Mouse (Mus musculus): ENCODE data around the gene Mcpt4. TPM values are rescaled to one million over a fixed set of nuclear protein-coding genes. Genes with fewer than 3 reads are reported as not detected.
A peak's percentile ranks its signal among the peaks of the same experiment; 100 is the strongest.
"Not testable (repeated sequence)": the region's sequence is repeated elsewhere in the genome, so short reads cannot be mapped to it uniquely, and the experiment has no call there.

Gene Mcpt4
- total RNA-seq (2021), result 1 to 10 TPM; 3.1 to 4.8 TPM

DNA sequence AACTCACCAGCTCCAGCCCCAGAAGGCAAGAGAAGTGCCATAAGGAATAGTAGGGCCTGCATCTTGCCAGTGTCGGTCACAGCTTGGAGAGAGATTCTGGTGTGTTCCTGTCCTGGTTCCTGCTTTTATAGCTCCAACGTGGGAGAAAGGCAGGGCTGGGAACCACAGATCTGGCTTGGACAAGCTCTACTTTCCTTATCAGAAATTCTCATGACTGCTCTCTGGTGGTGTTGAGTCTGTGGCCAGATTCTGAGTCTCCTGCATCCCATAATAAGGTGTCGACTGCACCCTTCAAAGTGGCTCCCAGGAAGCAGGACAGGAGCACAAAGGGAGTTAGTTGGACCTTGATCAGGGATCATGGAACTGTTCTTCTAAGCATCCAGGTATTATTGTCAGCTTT lies at the start of gene Mcpt4:
Gene Mcpt4, minus strand, starts transcription at position 101 of the 400 bp plus-strand sequence.
- DNase-seq; intact Hi-C loops (cut with DNase I): not testable (repeated sequence)

DNA sequence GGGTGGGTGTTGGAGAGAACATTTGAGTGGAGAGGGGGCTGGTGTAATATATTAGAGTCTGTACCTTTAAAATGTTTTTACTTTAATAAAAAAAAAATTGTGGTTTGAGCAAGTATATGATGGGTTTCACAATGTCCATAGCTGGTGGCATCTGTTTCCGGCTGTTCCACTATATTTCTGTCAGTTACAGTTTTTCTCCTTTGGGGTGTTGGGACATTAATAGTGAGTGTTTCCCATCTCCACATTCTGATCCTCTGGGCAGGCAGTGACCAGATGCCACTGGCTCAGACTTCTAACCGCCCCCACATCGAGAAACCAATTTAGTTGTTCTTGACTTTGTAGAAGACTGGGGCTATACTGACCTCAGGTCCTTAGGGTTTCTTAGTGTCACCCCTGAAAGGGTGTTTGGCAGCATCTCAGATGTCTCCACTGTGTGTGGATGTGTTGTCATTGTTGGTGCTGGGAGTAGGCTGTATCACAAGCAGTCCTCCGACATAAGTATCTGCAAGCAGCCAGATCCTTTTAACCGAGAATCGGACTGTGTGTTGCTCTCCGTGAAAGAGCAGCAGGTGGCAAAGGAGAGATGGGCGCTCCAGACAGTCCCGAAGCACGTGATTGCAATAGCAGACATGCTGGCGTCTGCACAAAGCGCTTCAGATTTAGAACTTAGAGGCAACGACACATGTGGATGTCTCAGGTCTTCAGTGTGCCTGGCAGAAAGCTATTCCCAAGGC lies 43.5 kb upstream of the Mcpt4 start:
- DNase-seq, result no peak
- intact Hi-C loops (cut with DNase I), result no loop called here

DNA sequence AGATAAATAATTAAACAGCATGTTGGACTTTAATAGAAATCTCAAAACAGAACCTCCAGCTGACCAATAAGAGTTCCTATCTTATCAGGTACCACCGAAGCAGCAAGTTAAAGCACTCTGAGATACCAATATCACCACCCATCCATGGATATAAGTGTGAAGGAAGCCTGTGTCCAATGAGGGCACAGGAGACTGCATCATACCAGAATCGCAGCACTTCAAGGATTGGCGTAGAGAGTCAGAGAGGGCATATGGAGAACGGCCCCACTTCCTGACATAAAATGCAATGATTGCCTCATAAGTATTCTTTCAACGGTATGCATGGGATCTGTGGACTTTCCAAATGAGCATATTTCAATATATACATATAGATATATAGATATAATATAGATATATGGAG lies 42.9 kb upstream of the Mcpt4 start:
- intact Hi-C loops (cut with DNase I), result no loop called here
- DNase-seq, result no peak

DNA sequence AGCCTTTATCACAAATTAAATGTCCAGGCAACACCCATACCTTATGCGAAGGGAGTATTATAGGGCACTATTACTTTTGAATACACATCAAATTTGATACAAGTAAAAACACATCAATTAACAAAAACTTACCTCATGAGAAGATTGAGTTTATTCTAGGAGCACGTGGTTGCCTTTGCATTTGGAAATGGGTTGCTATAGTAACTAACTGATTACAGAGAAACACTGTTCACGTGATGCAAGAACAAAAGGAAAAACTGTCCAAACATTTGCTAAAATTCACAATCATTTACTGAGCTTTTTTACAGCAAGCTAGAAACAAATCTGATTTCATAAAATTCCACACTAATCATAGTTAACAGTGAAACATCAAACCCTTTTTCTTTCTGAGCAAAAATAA lies 41.3 kb upstream of the Mcpt4 start:
- no peak for DNase-seq
- intact Hi-C loops (cut with DNase I), result no loop called here

DNA sequence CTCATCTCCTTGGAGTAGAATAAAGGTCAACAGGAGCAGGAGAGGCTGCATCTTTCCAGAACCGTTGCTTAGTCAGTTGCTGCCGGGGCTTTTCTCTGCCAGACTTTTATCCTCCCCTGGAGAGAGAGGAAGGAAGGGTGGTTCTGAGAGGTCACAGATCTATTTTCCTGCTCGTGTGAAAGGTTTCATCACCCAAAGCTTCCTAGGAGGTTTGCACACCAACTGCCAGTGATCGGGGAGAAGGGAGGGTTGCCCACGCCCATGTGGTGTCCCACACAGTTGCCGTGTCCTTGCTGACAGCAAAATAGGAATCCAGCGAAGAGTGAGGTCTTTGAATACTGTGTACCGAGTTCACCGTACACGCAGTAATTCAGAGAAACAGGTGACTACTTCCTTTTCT lies 40.3 kb upstream of the Mcpt4 start, which contains the start of gene Ctsg:
Gene Ctsg, minus strand, starts transcription at position 189 of the 400 bp plus-strand sequence.
- intact Hi-C loops (cut with DNase I), result no loop called here
- no peak for DNase-seq

DNA sequence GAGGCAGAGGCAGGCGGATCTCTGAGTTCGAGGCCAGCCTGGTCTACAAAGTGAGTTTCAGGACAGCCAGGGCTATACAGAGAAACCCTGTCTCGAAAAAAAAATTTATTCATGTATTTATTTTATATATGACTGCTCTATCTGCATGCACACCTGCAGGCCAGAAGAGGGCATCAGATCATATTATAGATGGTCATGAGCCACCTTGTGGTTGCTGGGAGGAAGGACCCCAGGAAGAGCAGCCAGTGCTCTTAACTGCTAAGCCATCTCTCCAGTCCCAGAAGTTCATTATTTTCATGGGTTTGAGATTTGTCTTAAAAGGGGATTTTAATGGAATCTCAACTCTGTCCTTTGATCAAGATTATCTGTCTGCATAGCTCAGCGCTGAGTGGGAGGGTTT lies 36.8 kb upstream of the Mcpt4 start:
- DNase-seq, result peak; percentile 12
- intact Hi-C loops (cut with DNase I), result no loop called here

DNA sequence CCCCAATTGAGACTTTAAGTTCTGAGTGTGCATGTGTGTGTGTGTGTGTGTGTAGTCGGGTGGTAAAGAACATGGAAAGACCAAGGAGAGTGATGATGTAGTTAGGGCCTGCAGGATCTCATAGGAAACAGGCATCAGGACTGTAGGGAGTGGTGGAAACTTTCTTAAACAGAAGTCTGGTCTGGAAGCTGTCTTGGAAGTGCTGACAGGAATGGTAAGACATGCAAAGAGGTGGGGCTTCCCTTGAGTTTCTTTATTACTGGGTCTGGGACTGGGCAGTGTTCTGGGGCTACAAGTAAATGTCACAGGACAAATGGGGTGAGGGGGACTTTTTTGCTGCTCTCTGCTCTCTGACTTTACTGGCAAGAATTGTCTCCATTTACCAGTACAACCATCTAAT lies 35.5 kb upstream of the Mcpt4 start:
- DNase-seq, result no peak
- intact Hi-C loops (cut with DNase I), result no loop called here

DNA sequence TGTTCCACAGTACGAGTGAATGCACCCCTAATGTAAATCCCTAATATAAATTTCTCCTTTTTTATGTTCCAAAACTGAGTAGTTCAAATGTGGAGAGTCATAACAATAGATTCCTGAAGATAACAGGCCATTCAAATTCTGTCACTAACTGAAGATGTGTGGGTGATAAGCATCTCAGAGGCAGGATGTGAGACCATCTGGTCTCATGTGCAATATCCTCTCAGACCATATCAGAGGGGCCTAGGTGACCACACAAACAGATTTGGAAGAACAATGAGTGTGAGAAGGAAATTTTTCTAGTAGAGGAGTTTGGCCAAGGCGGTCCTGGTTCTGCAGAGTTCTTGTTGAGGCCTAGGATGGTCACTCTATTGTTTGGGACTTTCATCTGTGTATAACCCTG lies 31.2 kb upstream of the Mcpt4 start:
- intact Hi-C loops (cut with DNase I), result no loop called here
- DNase-seq, result no peak

DNA sequence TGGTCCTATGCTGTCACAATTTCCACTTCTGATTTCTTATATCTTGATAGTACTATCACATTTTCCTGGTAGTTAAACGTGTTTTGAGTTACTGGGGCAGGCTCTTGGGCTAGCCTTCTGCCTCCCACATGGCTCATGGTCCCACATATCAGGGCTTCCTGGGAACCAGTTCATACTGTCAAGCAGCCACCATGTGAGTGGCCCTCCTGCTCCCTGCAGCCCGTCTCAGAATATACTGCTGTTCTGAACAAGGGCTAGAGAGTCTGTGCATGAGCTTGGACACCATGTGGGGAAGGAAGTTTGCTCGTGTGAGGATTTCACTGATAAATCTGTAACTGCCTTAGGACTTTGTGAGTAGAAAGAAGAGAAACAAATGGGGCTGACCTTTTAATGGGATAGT lies 24.6 kb upstream of the Mcpt4 start:
- no peak for DNase-seq
- intact Hi-C loops (cut with DNase I), result no loop called here

DNA sequence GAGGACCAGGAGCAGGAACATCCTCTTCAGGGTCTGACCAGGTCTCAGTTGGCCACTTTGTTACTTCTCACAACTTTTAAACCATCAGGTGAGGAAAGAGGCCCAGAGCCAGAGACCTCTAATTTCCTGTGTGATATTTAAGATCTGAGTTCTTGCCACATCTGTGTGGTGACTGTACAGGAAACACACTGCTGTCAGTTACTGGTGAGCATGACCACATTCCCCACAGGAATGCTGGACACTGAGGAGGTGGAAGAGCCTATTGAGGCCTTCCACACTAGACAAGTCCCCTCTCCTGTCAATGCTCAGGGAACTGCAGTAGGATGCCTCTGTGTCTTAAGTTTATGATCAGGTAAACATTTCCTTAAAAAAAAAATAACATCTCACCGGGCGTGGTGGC lies 23.1 kb upstream of the Mcpt4 start, which contains the start of gene Mcpt8:
Gene Mcpt8, minus strand, starts transcription at position 107 of the 400 bp plus-strand sequence.
- intact Hi-C loops (cut with DNase I), result no loop called here

DNA sequence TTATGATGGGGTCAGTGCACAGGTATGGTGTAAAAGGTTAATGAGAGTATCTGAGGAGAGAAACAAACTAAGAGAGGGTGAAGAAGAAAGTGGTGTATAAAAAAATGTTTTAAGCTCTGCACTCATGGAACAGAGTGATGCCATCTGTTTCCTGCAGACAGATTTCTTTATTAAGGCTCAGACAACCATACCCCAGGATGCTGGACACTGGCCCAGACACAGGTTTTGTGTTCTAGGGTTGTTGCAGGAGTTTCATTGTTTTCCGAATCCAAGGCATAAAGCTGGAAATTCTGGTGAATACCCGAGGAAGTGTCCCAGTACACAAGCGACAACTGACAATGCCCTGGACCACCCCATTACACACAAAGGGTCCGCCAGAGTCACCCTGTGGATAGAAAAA lies 19.9 kb upstream of the Mcpt4 start:
- peak; percentile 29 for DNase-seq
- intact Hi-C loops (cut with DNase I), result no loop called here

More for the DNA sequence above, 23.1 kb upstream of the Mcpt4 start, which contains the start of gene Mcpt8:
- DNase-seq, result no peak

DNA sequence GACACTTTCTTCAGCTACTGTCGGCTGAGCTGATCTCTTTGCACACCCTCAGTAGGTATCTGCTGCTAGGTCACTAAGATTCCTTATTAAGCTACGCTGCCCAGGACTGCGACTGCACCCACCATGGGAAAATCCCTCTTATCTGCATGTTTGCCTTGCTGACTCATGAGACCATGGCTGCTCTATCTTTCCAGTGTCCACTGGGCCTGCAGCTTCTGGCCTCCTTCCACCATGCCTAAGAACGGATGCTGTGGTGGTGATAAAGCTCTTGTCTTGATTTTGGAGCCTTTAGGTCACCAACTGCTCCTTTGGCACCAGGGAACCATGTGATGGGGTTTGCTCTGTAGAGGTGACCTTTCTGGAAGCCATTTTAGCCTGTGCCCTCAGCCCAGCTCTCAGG lies 4.4 kb downstream of the Mcpt4 start:
- intact Hi-C loops (cut with DNase I), result no loop called here
- no peak for DNase-seq

DNA sequence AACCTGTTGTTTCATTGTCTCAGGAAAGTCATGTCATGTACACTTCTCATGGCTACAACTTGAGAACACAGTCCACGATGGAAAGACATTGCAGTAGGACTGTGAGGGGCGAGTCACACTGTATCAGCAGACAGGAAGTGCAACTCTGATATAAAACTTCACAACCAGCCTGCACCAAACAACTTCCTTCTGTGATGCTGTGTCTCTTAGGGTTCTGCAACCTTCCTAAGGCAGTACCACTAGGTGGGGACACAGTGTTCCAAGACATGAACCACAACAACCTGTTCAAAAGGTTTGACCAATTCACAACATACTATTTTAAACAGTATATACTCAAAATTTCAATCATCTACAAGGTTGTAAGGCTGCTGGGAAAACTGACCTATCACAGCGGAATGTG lies 6.7 kb downstream of the Mcpt4 start:
- intact Hi-C loops (cut with DNase I), result no loop called here
- no peak for DNase-seq

DNA sequence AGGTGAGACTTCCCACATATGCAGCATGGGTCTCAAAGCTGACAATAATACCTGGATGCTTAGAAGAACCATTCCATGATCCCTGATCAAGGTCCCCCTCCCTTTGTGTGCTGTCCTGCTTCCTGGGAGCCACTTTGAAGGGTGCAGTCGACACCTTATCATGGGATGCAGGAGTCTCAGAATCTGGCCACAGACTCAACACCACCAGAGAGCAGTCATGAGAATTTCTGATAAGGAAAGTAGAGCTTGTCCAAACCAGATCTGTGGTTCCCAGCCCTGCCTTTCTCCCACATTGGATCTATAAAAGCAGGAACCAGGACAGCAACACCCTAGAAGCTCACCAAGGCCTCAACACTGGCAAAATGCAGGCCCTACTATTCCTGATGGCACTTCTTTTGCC lies 20.3 kb downstream of the Mcpt4 start, which contains the start of gene Mcpt2:
Gene Mcpt2, plus strand, starts transcription at position 250 of the 400 bp plus-strand sequence.
- intact Hi-C loops (cut with DNase I); DNase-seq: not testable (repeated sequence)

DNA sequence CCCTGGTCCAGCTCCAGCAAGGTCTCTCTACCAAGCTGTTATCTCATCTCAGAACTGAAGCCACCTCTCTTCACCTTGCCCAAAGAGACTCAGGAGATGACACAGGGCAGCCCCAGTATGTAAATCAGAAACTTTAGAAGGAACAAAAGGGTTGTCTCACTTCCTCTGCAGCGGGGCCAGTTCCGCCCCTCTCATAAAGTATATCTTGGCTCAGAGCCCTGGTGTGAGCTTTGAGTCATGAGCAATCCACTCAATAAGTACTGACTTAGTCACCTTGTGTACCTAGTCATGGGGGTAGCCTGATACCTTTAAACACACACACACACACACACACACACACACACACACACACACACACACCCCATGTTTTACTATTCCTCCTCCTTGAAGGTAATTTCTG lies 27.7 kb downstream of the Mcpt4 start:
- no peak for DNase-seq
- intact Hi-C loops (cut with DNase I), result no loop called here

DNA sequence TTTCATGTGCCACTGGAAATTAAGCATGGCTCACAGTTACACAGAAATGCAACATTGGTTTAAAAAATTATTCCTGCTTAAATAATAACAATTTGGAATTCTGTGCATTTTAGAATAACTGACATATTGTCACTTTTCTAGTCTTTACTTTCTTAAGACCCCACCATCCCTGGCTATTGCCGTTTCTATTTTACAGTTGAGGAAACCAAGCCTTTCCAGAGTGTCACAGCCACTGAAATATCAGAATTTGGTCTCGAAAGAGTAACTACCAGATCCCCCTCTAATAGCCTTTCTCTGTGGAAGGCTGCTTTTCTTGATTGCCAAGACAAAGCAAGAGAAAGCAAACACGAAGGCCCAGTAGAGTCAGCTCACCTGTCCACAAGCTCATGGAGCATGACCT lies 31.7 kb downstream of the Mcpt4 start, which contains the start of gene Mcpt9:
Gene Mcpt9, minus strand, starts transcription at position 101 of the 400 bp plus-strand sequence.
- intact Hi-C loops (cut with DNase I), result not testable (repeated sequence)

DNA sequence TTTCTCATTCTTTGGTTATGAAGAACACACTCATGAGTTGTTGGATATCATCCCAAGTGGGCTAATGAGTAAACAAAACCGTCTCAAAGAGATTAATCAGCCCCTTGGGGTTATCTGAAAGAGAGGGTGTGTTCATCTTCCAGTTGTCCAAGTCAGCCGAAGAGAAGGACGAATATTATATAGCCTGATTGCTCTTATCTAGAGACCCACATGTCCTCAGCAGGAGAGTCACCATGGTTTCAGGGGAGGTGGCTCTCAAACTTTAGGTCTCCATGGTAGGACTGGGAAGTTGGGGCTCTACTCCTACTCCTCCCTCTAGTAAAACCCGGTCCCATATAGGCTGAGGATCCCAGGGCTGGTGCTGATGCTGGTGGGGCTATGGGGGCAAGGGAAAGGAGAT lies 40.8 kb downstream of the Mcpt4 start:
- DNase-seq; intact Hi-C loops (cut with DNase I): not testable (repeated sequence)

More for the DNA sequence above, 31.7 kb downstream of the Mcpt4 start, which contains the start of gene Mcpt9:
- not testable (repeated sequence) for DNase-seq

DNA sequence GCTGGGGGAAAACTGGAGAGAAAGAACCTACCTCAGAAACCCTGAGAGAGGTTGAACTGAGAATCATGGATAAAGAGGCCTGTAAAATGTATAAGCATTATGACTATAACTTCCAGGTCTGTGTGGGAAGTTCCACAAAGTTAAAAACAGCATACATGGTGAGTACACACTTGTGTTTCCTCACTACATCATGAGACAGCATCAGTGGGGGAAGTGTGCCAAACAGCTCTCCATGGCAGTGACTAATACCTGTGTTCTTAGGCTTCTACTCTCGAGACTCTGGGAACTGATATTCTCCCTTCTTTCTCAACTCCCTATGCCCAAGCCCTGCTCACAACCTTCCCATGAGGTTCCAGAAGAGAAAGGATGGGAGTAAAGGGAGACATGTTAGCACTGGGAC lies 42.7 kb downstream of the Mcpt4 start:
- no peak for DNase-seq
- intact Hi-C loops (cut with DNase I), result no loop called here

DNA sequence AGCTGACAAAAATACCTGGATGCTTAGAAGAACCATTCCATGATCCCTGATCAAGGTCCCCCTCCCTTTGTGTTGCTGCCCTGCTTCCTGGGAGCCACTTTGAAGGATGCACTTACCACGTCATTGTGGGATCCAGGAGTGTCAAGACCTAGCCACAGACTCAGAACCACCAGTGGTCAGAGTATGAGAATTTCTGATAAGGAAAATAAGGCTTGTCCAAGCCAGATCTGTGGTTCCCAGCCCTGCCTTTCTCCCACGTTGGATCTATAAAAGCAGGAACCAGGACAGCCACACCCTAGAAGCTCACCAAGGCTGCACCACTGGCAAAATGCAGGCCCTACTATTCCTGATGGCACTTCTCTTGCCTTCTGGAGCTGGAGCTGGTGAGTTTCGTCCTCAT lies 44.4 kb downstream of the Mcpt4 start, which contains the start of gene Mcpt1:
Gene Mcpt1, plus strand, starts transcription at position 301 of the 400 bp plus-strand sequence.
- DNase-seq; intact Hi-C loops (cut with DNase I): not testable (repeated sequence)

DNA sequence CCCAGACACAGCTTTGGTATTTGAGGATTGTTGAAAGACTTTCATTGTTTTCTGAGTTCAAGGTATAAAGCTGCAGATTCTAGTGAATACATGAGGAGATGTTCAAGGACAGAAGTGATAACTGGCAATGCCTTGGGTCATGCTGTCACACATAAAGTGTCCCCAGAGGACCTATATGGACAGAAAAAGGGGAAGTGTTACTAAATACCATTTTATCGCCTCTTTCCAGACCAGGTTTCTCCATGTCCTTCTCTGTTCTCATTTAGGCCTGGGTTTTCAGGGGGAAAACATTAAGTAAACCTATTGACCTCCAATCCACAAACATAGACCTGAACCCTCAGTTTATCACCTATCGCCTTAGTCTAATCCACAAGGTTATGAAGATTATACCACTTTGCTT lies 48.2 kb downstream of the Mcpt4 start:
- DNase-seq, result no peak
- intact Hi-C loops (cut with DNase I), result no loop called here

DNA sequence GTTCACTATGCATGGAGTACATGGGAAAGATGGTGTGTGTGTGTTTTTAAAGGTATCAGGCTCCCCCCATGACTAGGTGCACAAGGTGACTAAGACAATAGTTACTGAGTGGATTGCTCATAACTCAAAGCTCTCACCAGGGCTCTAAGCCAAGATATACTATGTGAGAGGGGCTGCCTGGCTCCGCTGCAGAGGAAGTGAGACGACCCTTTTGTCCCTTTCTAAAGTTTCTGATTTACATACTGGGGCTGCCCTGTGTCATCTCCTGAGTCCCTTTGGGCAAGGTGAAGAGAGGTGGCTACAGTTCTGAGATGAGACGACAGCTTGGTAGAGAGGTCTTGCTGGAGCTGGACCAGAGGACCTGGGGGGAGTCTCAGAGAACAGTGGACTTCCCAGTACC lies 49.0 kb downstream of the Mcpt4 start:
- no peak for DNase-seq
- intact Hi-C loops (cut with DNase I), result no loop called here
